Mouse (Mus musculus): ENCODE measurements around the gene Rpl10a. TPM values are rescaled to one million over a fixed set of nuclear protein-coding genes. Genes with fewer than 3 reads are reported as not detected.

Rpl10a gene
- polyA plus RNA-seq, 1 experiment from 2014 or later: 279 TPM

Other genes with a start within 250 kb of the Rpl10a start
- gene Tcp11, start 247.8 kb upstream of the Rpl10a start, polyA plus RNA-seq (2015; fragmentation: Nextera tagmentation; extraction: Ambion mirVana): 0.71 and 1.9 TPM in 2 replicates
- 0.51 and 0.64 TPM in 2 replicates for gene Scube3, start 186.3 kb upstream of the Rpl10a start, polyA plus RNA-seq (2015; fragmentation: Nextera tagmentation; extraction: Ambion mirVana)
- gene Zfp523, start 151.3 kb upstream of the Rpl10a start, polyA plus RNA-seq (2015; fragmentation: Nextera tagmentation; extraction: Ambion mirVana): 20.5 and 22.2 TPM in 2 replicates
- gene Def6, start 120.7 kb upstream of the Rpl10a start, polyA plus RNA-seq (2015; fragmentation: Nextera tagmentation; extraction: Ambion mirVana): 7.9 and 20.5 TPM in 2 replicates
- 1.2 and 1.8 TPM in 2 replicates for gene Ppard, start 95.8 kb upstream of the Rpl10a start, polyA plus RNA-seq (2015; fragmentation: Nextera tagmentation; extraction: Ambion mirVana)
- gene Fance, start 15.0 kb upstream of the Rpl10a start, polyA plus RNA-seq (2015; fragmentation: Nextera tagmentation; extraction: Ambion mirVana): 17.6 and 21.1 TPM in 2 replicates
- 6.2 and 6.4 TPM in 2 replicates for gene Tead3, start 22.3 kb downstream of the Rpl10a start, polyA plus RNA-seq (2015; fragmentation: Nextera tagmentation; extraction: Ambion mirVana)
- 2.1 and 3.1 TPM in 2 replicates for gene Tulp1, start 36.8 kb downstream of the Rpl10a start, polyA plus RNA-seq (2015; fragmentation: Nextera tagmentation; extraction: Ambion mirVana)
- 34.9 and 54.5 TPM in 2 replicates for gene Fkbp5, start 189.1 kb downstream of the Rpl10a start, polyA plus RNA-seq (2015; fragmentation: Nextera tagmentation; extraction: Ambion mirVana)
- not detected in 2 replicates for gene Armc12, start 202.3 kb downstream of the Rpl10a start, polyA plus RNA-seq (2015; fragmentation: Nextera tagmentation; extraction: Ambion mirVana)
- not detected in 2 replicates for gene Clpsl2, start 220.9 kb downstream of the Rpl10a start, polyA plus RNA-seq (2015; fragmentation: Nextera tagmentation; extraction: Ambion mirVana)
- 2.2 TPM in 1 of 2 replicates, not detected in the other for gene Clps, start 232.3 kb downstream of the Rpl10a start, polyA plus RNA-seq (2015; fragmentation: Nextera tagmentation; extraction: Ambion mirVana)
- gene Lhfpl5, start 247.2 kb downstream of the Rpl10a start, polyA plus RNA-seq (2015; fragmentation: Nextera tagmentation; extraction: Ambion mirVana): 0.14 and 0.39 TPM in 2 replicates

Measured in heart, embryonic 16.5 days (tissue).